Mouse (Mus musculus) spleen, adult 2 months (tissue): ENCODE results near the gene Klrb1f. TPM values are rescaled to one million over a fixed set of nuclear protein-coding genes. Genes with fewer than 3 reads are reported as not detected.
A peak's percentile ranks its signal among the peaks of the same experiment; 100 is the strongest.

Experiments used
- DNase-seq, 2 experiments: peaks; one replicate each; pipeline versions ENCODE4 v3.0.0 to v3.0.0-alpha.2; 2012 to 2021; ENCODE audit warnings: low spot score in 2 of 2, low read depth in 1 of 2
- H3K27ac ChIP-seq: fragments of 200-500 bp; 2 replicates; pipeline ENCODE4 v1.5.1; 2012; ENCODE audit warnings: low read length, inconsistent platforms; ENCODE audit not compliant: insufficient read depth
- H3K27me3 ChIP-seq: fragments of 200-500 bp; 2 replicates; pipeline ENCODE4 v1.6.1; 2012; ENCODE audit warnings: mild to moderate bottlenecking, moderate library complexity, low read length, inconsistent platforms; ENCODE audit not compliant: control insufficient read depth, insufficient read depth
- H3K36me3 ChIP-seq: fragments of 200-500 bp; 2 replicates; pipeline ENCODE4 v1.6.1; 2012; ENCODE audit warnings: mild to moderate bottlenecking, low read length, inconsistent platforms; ENCODE audit not compliant: control insufficient read depth, insufficient read depth
- H3K4me1 ChIP-seq: fragments of 200-500 bp; 2 replicates; pipeline ENCODE4 v1.6.1; 2011; ENCODE audit warnings: inconsistent platforms; ENCODE audit not compliant: control insufficient read depth, insufficient read depth, insufficient read length
- H3K4me3 ChIP-seq: fragments of 200-500 bp; 2 replicates; pipeline ENCODE4 v1.5.1; 2011; ENCODE audit warnings: mild to moderate bottlenecking, inconsistent platforms; ENCODE audit not compliant: insufficient read depth, insufficient read length; ENCODE audit errors: extremely low read depth
- CTCF ChIP-seq: fragments of 200-500 bp; IDR thresholded peaks from 2 replicates; pipeline ENCODE4 v1.5.1; 2011; ENCODE audit warnings: mild to moderate bottlenecking, inconsistent platforms; ENCODE audit not compliant: insufficient read depth, insufficient read length, insufficient replicate concordance; ENCODE audit errors: extremely low read depth
- POLR2A ChIP-seq: fragments of 200-500 bp; IDR thresholded peaks from 2 replicates; pipeline ENCODE4 v1.6.1; 2011; ENCODE audit warnings: low read depth, low read length, inconsistent platforms
- WGBS: fragments of 180-500 bp; shearing (Covaris S2); methylation state at CpG from one replicate; pipeline ENCODE4 v1.1.7; 2018; 5-methylcytosine and 5-hydroxymethylcytosine counted together
- polyA plus RNA-seq: library from polyadenylated mRNA; depleted of rRNA; stranded (reverse); fragments of >200 nt; gene quantifications from 2 replicates; pipeline ENCODE4 v1.2.3, GENCODE M21; 2012

The Klrb1f gene
- polyA plus RNA-seq, 1 experiment, result 1.8 TPM

DNA sequence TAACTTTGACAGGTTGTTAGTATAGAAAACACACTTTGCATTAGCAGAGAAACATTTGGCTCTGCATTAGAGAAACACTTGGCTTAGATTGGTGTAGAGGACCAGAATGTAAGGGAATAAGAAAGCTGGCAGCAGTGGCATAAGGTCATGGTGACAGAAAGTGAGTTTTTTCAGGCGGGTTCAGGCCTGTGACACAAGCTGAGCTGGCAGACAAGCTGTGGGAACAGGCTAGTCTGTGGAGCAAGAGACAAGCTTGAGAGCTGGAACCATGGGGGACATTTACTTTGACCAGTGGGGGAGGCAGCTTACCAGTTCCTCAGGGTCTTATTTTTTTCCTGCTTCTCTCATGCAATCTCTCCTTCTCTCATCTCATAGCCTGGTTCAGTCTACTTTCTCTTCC lies 32.7 kb upstream of the Klrb1f start:
- WGBS, result 88% methylated on average over 1 of the region's 1 CpGs
- Histone ChIP-seq H3K4me3 (no peak overlapping the region), H3K27me3 (no peaks in the 10 kb centered on the region), H3K27ac (no peak overlapping the region), H3K4me1 (peaks cover 11% of the 10 kb centered on the region; the same call in 1 of the 2 replicates), H3K36me3 (no peaks in the 10 kb centered on the region)
- no peak for TF ChIP-seq CTCF
- no peak for TF ChIP-seq POLR2A
- no peak for DNase-seq

DNA sequence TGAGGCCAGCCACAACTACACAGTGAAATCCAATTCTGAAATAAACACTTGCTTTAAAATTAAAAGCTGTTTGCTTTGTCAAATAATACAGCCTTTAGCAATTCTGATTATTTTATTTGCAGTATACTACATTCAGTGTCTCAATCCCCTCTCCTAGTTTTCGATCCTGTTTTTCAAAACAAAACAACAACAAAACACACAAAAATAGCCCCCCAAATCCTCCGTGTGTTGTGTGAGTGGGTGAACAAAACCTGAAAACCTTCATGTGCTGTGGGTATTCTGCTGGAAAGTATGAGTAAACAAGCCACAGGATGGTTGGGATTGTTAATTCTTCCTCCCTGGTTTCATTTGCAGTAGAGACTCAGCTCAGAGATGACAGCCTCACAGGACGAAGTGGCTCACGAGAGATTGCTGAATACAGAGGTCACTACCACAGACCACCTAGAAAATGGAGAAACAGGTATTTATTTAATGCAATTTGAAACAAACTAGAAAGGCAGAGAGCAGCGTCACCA lies 31.9 kb upstream of the Klrb1f start:
- H3K4me1 ChIP-seq, result peaks cover 11% of the 10 kb centered on the region; the same call in 1 of the 2 replicates
- no peak overlapping the region for H3K4me3 ChIP-seq
- TF ChIP-seq CTCF (no peak), POLR2A (no peak)
- WGBS, result 58% methylated on average over 5 of the region's 5 CpGs
- no peaks in the 10 kb centered on the region for H3K27me3 ChIP-seq
- peak overlapping the region; percentile 59; the same call in 1 of the 2 replicates for H3K27ac ChIP-seq
- no peaks in the 10 kb centered on the region for H3K36me3 ChIP-seq
- no peak for DNase-seq

DNA sequence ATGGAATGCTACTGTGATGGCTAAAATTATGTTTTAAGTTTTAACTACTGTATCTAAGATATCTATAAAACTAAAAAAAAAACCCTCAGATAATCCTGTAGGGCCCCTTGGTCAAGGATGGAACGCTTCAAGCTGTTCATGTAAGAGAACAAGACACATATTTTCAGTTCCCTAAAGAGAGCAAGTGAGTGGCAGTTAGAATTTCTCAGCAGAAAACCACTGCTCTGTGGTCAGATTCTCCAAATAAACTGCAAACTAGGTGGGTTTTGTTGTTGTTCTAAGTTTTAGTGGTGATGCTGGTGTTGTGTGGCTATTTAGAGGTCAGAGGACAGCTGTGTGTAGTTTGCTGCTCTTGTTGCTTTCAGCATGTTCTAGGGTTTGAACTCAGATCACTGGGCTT lies 31.3 kb upstream of the Klrb1f start:
- no peak for TF ChIP-seq CTCF
- no peak for TF ChIP-seq POLR2A
- no peak for DNase-seq
- Histone ChIP-seq H3K4me3 (no peak overlapping the region), H3K4me1 (peaks cover 11% of the 10 kb centered on the region; the same call in 1 of the 2 replicates), H3K36me3 (no peaks in the 10 kb centered on the region), H3K27ac (peak overlapping the region; percentile 66), H3K27me3 (no peaks in the 10 kb centered on the region)
- 23% methylated on average over 1 of the region's 1 CpGs for WGBS

DNA sequence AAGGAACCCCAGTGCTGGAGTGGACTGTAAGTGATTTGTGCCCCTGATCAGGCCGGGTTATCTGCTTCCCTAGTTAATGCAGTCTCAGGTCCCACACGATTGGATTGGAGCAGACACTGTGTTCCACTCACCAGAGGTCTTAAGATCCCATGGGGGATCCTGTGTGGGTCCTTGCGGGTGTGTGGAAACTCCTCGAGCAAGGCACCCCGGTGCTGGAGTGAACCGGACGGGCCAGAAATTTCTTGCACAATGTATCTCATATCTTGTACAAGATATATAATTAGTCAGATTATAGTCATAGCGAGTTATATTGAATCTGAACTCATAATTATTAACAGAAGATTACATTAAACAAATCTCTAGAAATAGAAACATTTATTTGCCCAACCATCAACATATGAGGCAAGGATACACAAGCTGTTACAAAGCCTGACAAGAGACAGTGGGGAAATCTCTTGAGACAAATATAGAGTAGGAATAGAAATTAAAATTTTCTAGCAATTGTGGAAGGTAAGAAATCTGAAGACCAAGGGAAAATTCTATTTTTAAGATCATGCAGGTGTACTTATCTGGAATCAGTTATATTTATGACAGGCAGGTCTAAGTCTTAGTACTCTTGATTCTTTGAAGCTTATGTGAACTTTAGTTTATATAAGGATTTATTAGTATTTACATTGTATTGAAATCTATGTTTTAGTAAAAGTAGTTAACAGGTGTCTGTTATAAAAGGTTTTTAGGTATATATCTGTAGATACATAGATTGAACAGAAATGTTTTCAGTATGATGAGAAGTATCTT lies 18.1 kb upstream of the Klrb1f start:
- no peak for TF ChIP-seq CTCF
- H3K27me3 ChIP-seq, result no peaks in the 10 kb centered on the region
- no peaks in the 10 kb centered on the region for H3K36me3 ChIP-seq
- WGBS, result 92% methylated on average over 8 of the region's 8 CpGs
- H3K4me3 ChIP-seq, result no peak overlapping the region
- no peaks in the 10 kb centered on the region for H3K4me1 ChIP-seq
- DNase-seq, result no peak
- H3K27ac ChIP-seq, result no peak overlapping the region

DNA sequence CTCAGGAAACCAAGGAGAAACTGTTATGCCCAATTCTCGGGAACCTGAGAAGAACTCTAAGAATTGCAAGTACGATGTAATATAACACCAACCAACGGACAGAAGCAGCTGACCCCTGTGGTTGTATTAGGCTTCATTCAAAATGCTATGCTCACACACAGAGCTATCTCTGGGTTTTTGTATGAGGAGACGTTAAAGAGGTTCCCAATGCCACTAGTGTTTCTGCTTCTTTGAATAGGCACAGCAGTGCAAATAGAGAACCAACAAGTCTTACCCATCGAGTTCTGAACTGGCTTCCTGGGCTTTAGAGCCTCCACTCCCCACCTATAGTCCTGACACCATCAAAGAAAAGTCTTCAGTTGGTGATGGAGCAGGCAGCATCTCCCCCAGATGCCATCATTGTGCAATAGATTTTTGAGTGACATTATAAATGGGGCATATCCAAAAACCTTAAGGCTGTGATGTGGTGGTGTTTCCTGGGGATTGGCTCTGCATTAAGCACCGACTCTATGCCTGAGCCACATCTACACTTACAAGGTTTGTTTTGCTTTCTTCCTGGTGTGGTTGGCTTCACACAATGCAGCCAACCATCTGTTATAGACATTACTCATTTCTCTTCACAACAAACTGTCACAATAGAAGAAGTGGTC lies 15.4 kb upstream of the Klrb1f start:
- H3K27ac ChIP-seq, result no peak overlapping the region
- H3K36me3 ChIP-seq, result no peaks in the 10 kb centered on the region
- no peaks in the 10 kb centered on the region for H3K27me3 ChIP-seq
- H3K4me3 ChIP-seq, result no peak overlapping the region
- no peak for DNase-seq
- TF ChIP-seq CTCF (no peak), POLR2A (no peak)
- 38% methylated on average over 6 of the region's 6 CpGs for WGBS
- no peaks in the 10 kb centered on the region for H3K4me1 ChIP-seq

DNA sequence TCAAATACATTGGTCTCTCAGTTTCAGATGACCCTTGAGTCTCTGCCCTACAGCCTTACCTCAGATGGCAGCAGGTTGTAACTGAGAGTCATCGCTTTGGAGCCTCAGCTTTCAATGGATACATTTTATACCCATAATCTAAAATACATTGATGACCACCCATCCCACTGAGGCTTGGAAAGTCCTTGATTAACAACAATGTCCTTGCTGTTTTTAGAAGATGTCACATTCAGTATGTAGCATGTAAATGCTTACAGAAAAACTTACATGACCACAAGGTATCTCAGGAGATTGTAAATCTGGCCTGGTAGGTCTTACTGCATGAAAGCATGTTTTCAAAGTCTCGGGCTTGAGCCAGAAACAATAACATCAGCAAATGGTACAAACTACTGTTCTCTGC lies 14.7 kb upstream of the Klrb1f start:
- H3K4me3 ChIP-seq, result no peak overlapping the region
- DNase-seq, result no peak
- no peak overlapping the region for H3K27ac ChIP-seq
- H3K27me3 ChIP-seq, result no peaks in the 10 kb centered on the region
- no peak for TF ChIP-seq CTCF
- TF ChIP-seq POLR2A, result no peak
- H3K4me1 ChIP-seq, result no peaks in the 10 kb centered on the region
- no peaks in the 10 kb centered on the region for H3K36me3 ChIP-seq
- 92% methylated on average over 2 of the region's 2 CpGs for WGBS

DNA sequence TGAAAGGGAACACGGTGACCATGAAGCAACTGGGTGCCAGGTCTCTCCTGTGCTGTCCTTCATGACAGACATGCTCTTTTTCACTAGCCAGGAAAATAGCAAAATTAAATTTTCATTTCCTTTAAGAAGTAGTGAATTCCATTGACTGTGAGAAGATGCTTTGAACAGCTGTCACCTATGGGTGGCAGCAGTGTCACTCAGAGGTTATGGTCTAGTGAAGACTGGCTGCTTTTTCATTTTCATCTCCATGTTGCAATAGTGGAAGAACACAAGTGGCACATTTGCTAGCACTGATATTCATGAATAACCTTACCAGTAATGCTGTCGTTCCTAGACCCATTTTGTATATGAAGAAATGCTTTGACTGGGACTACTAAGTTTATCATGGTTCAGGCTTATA lies 12.3 kb upstream of the Klrb1f start:
- DNase-seq, result peak; percentile 56 to 59

More for the DNA sequence above, 12.3 kb upstream of the Klrb1f start:
- Histone ChIP-seq H3K4me1 (peaks cover 15% of the 10 kb centered on the region; the same call in 1 of the 2 replicates), H3K27me3 (no peaks in the 10 kb centered on the region), H3K27ac (no peak overlapping the region), H3K36me3 (no peaks in the 10 kb centered on the region), H3K4me3 (no peak overlapping the region)
- 57% methylated on average over 2 of the region's 2 CpGs for WGBS
- TF ChIP-seq CTCF (peak; percentile 51; the same call in 1 of the 2 replicates), POLR2A (no peak)
